Mouse (Mus musculus): Measurements from ENCODE around the gene Comp.

Comp gene

GRCm38 (mm10) chr8:70353194-70353817 lies 20.1 kb upstream of the Comp start, which contains the start of gene Upf1:
TSS of gene Upf1 (minus strand) at chr8:70353278.
- DNase-seq, result peak; percentile 100

GRCm38 (mm10) chr8:70354004-70354403 lies 19.4 kb upstream of the Comp start:
- no peak for DNase-seq

GRCm38 (mm10) chr8:70356111-70356510 lies 17.2 kb upstream of the Comp start:
- no peak for DNase-seq

- DNase-seq, result no peak
Measured at GRCm38 (mm10) chr8:70359411-70359810, 13.9 kb upstream of the Comp start.

GRCm38 (mm10) chr8:70360769-70361168 lies 12.6 kb upstream of the Comp start:
- peak; percentile 67 for DNase-seq

- no peak for DNase-seq
Measured at GRCm38 (mm10) chr8:70361484-70362032, 11.8 kb upstream of the Comp start.

GRCm38 (mm10) chr8:70364066-70364465 lies 9.3 kb upstream of the Comp start:
- DNase-seq, result no peak

GRCm38 (mm10) chr8:70366588-70366987 lies 6.8 kb upstream of the Comp start:
- no peak for DNase-seq

- DNase-seq, result no peak
Measured at GRCm38 (mm10) chr8:70370476-70370875, 2.9 kb upstream of the Comp start.

GRCm38 (mm10) chr8:70371951-70372350 lies 1.4 kb upstream of the Comp start:
- DNase-seq, result no peak

GRCm38 (mm10) chr8:70374318-70374927 lies 1.1 kb downstream of the Comp start:
- peak; percentile 73 for DNase-seq

- no peak for DNase-seq
Measured at GRCm38 (mm10) chr8:70375212-70375859, 2.0 kb downstream of the Comp start.

GRCm38 (mm10) chr8:70376275-70376741 lies 3.0 kb downstream of the Comp start:
- DNase-seq, result peak; percentile 40

GRCm38 (mm10) chr8:70377049-70377448 lies 3.7 kb downstream of the Comp start:
- DNase-seq, result no peak

- no peak for DNase-seq
Measured at GRCm38 (mm10) chr8:70380069-70380468, 6.7 kb downstream of the Comp start.

- peak; percentile 77 for DNase-seq
Measured at GRCm38 (mm10) chr8:70383287-70383686, 9.9 kb downstream of the Comp start.

GRCm38 (mm10) chr8:70389678-70390077 lies 16.3 kb downstream of the Comp start:
- no peak for DNase-seq

GRCm38 (mm10) chr8:70393087-70393486 lies 19.7 kb downstream of the Comp start:
- no peak for DNase-seq

- no peak for DNase-seq
Measured at GRCm38 (mm10) chr8:70394269-70394998, 21.1 kb downstream of the Comp start.

- no peak for DNase-seq
Measured at GRCm38 (mm10) chr8:70395649-70396048, 22.3 kb downstream of the Comp start.

- DNase-seq, result no peak
Measured at GRCm38 (mm10) chr8:70396184-70396583, 22.8 kb downstream of the Comp start.

GRCm38 (mm10) chr8:70397611-70398563 lies 24.5 kb downstream of the Comp start:
- peak; percentile 50 for DNase-seq
